Mouse (Mus musculus): Measurements from ENCODE around the gene Sfta2. TPM values are rescaled to one million over a fixed set of nuclear protein-coding genes. Genes with fewer than 3 reads are reported as not detected.

Sfta2 gene
- total and polyA plus RNA-seq, 3 experiments = not detected

DNA sequence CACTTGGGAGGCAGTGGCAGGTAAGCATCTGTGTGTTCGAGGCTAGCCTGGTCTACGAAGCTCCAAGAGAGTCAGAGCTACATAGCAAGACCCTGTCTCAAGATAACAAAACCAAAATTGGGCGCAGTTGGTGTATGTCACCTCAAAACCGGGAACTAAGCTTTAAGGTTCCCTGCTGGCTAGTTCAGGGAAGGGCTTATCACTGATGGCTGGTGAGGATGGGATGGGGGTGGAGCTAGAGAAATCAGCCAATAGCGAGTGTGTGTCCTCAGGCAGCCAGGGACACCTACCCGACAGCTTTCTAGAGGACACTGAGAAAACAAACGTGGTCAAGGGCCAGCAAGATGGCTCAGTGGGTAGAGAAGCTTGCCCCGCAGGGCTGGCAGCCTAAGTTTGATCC lies 43.1 kb upstream of the Sfta2 start:
- DNase-seq (ENCODE audit: low read depth, low spot score) = peak; percentile 42

DNA sequence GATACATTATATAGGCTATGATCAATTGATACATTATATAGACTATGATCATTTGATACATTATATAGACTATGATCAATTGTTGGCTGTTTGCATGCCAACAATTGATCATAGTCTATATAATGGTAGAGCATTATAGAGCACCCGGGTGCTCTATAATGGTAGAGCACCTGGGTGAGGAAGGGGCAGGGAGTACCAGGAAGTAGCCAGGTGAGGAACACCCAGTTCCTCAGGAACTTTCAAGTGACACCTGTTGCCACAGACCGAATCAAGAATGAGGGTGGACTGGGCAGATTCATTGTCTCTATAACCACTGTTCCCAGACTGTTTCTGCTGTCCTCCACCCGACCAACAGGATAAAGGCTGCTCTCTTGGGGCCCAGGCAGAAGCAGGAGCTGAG lies 34.2 kb upstream of the Sfta2 start, which contains the start of gene 2300002M23Rik:
Gene 2300002M23Rik, plus strand, starts transcription at position 301 of the 400 bp plus-strand sequence.
- Histone ChIP-seq H3K4me1 (ENCODE audit: control insufficient read depth in 1 of 2, insufficient read depth in 2 of 2, low read length in 2 of 2) (no peaks in the 10 kb centered on the region), H3K9me3 (replicated peaks; ENCODE audit: insufficient read depth, low read length) (no peaks in the 10 kb centered on the region), H3K4me3 (ENCODE audit: control insufficient read depth in 1 of 2, insufficient read depth in 1 of 2, low read depth in 2 of 2, low read length in 2 of 2) (no peak within 1 kb of the TSS), H3K9ac (ENCODE audit: control insufficient read depth, low read depth, low read length, poor library complexity, severe bottlenecking) (no peak within 1 kb of the TSS), H3K27ac (ENCODE audit: control insufficient read depth, low read depth, low read length) (no peak within 1 kb of the TSS), H3K79me2 (ENCODE audit: control insufficient read depth, insufficient read depth, low read length, poor library complexity) (no peaks in the 10 kb centered on the region), H3K27me3 (ENCODE audit: control insufficient read depth in 1 of 2, insufficient read depth in 2 of 2, low read length in 2 of 2) (peaks cover 5 to 8% of the 10 kb centered on the region in 2 experiments), H3K36me3 (ENCODE audit: control insufficient read depth in 1 of 2, insufficient read depth in 2 of 2, low read length in 2 of 2) (no peaks in the 10 kb centered on the region)
- TF ChIP-seq NRF1 (IDR thresholded peaks at IDR 0.05; ENCODE audit: insufficient read depth, low read depth, low read length, poor library complexity, severe bottlenecking) = no peak
- TF ChIP-seq MAZ (IDR thresholded peaks at IDR 0.05; ENCODE audit: low read depth, low read length) = no peak
- TF ChIP-seq SMC3 (IDR thresholded peaks at IDR 0.05; ENCODE audit: low read depth, low read length) = no peak
- no peak for TF ChIP-seq ELF1 (IDR thresholded peaks at IDR 0.05; ENCODE audit: low read depth, low read length)
- DNase-seq (ENCODE audit: low read depth, low spot score) = no peak

More for the DNA sequence above, 43.1 kb upstream of the Sfta2 start:
- no peaks in the 10 kb centered on the region for H3K79me2 ChIP-seq (ENCODE audit: control insufficient read depth, insufficient read depth, low read length, poor library complexity)
- no peak overlapping the region for H3K9ac ChIP-seq (ENCODE audit: control insufficient read depth, low read depth, low read length, poor library complexity, severe bottlenecking)
- H3K9me3 ChIP-seq (replicated peaks; ENCODE audit: insufficient read depth, low read length) = no peaks in the 10 kb centered on the region
- no peaks in the 10 kb centered on the region; a peak in 2 of 4 replicates for H3K27me3 ChIP-seq (ENCODE audit: control insufficient read depth in 1 of 2, insufficient read depth in 2 of 2, low read length in 2 of 2)
- H3K27ac ChIP-seq (ENCODE audit: control insufficient read depth, low read depth, low read length) = no peak overlapping the region
- peaks cover 0 to 6% of the 10 kb centered on the region in 2 experiments; a peak in 1 of 4 replicates for H3K4me1 ChIP-seq (ENCODE audit: control insufficient read depth in 1 of 2, insufficient read depth in 2 of 2, low read length in 2 of 2)
- H3K36me3 ChIP-seq (ENCODE audit: control insufficient read depth in 1 of 2, insufficient read depth in 2 of 2, low read length in 2 of 2) = no peaks in the 10 kb centered on the region
- H3K4me3 ChIP-seq (ENCODE audit: control insufficient read depth in 1 of 2, insufficient read depth in 1 of 2, low read depth in 2 of 2, low read length in 2 of 2) = no peak overlapping the region
- TF ChIP-seq ZKSCAN1 (IDR thresholded peaks at IDR 0.05; ENCODE audit: low read depth, low read length) = no peak
- TF ChIP-seq UBTF (IDR thresholded peaks at IDR 0.05; ENCODE audit: borderline replicate concordance, insufficient read depth, low read depth, low read length) = no peak
- TF ChIP-seq EP300 (IDR thresholded peaks at IDR 0.05; ENCODE audit: low read depth in 1 of 2, low read length in 2 of 2) = no peak
- TF ChIP-seq POLR2A (IDR thresholded peaks at IDR 0.05; ENCODE audit: control insufficient read depth in 1 of 2, insufficient read depth in 1 of 2, low read depth in 1 of 2, low read length in 2 of 2, poor library complexity in 1 of 2) = no peak
- no peak for TF ChIP-seq TAL1 (IDR thresholded peaks at IDR 0.05; ENCODE audit: low read length)
- TF ChIP-seq HCFC1 (IDR thresholded peaks at IDR 0.05; ENCODE audit: low read depth, low read length) = no peak
- no peak for TF ChIP-seq MXI1 (IDR thresholded peaks at IDR 0.05; ENCODE audit: low read depth, low read length)

DNA sequence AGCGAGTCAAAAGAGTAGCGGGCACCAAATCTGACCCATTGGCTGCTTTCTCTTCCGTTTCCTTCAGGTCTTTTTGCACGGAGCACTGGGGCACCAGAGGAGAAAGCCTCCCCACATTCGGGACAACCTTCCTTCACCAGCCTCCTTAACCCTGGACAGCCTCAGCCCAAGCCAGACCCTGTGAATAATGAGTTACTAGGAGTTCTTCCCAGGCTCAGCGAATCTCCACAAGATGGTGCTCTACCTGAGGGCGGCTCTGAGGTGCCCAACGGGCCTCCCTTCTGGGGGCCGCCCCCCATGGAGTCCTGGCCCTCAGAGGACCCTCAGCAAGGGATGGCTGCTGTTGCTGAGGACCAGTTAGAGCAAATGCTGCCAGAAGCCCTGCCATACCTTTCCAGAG lies 33.6 kb upstream of the Sfta2 start:
- Histone ChIP-seq H3K79me2 (ENCODE audit: control insufficient read depth, insufficient read depth, low read length, poor library complexity) (no peaks in the 10 kb centered on the region), H3K9me3 (replicated peaks; ENCODE audit: insufficient read depth, low read length) (no peaks in the 10 kb centered on the region), H3K27ac (ENCODE audit: control insufficient read depth, low read depth, low read length) (no peak overlapping the region), H3K4me1 (ENCODE audit: control insufficient read depth in 1 of 2, insufficient read depth in 2 of 2, low read length in 2 of 2) (no peaks in the 10 kb centered on the region), H3K9ac (ENCODE audit: control insufficient read depth, low read depth, low read length, poor library complexity, severe bottlenecking) (no peak overlapping the region), H3K4me3 (ENCODE audit: control insufficient read depth in 1 of 2, insufficient read depth in 1 of 2, low read depth in 2 of 2, low read length in 2 of 2) (no peak overlapping the region), H3K27me3 (ENCODE audit: control insufficient read depth in 1 of 2, insufficient read depth in 2 of 2, low read length in 2 of 2) (peaks cover 5 to 8% of the 10 kb centered on the region in 2 experiments), H3K36me3 (ENCODE audit: control insufficient read depth in 1 of 2, insufficient read depth in 2 of 2, low read length in 2 of 2) (no peaks in the 10 kb centered on the region)
- TF ChIP-seq EP300 (IDR thresholded peaks at IDR 0.05; ENCODE audit: low read depth in 1 of 2, low read length in 2 of 2) (no peak), ZMIZ1 (IDR thresholded peaks at IDR 0.05; ENCODE audit: low read depth, low read length) (no peak), POLR2AphosphoS2 (IDR thresholded peaks at IDR 0.05; ENCODE audit: low read length) (no peak), UBTF (IDR thresholded peaks at IDR 0.05; ENCODE audit: borderline replicate concordance, insufficient read depth, low read depth, low read length) (no peak), CHD1 (IDR thresholded peaks at IDR 0.05; ENCODE audit: low read depth, low read length) (no peak), TCF12 (IDR thresholded peaks at IDR 0.05; ENCODE audit: low read depth, low read length) (no peak), MEF2A (IDR thresholded peaks at IDR 0.05; ENCODE audit: extremely low read depth, insufficient replicate concordance, low read depth, low read length, poor library complexity, severe bottlenecking) (no peak), RCOR1 (IDR thresholded peaks at IDR 0.05; ENCODE audit: low read depth, low read length) (no peak), JUND (IDR thresholded peaks at IDR 0.05; ENCODE audit: low read depth, low read length) (no peak), MYC (IDR thresholded peaks at IDR 0.05; ENCODE audit: low read depth, low read length) (no peak), USF2 (IDR thresholded peaks at IDR 0.05; ENCODE audit: borderline replicate concordance in 1 of 2, insufficient read depth in 1 of 2, low read depth in 1 of 2, low read length in 2 of 2) (no peak), SMC3 (IDR thresholded peaks at IDR 0.05; ENCODE audit: low read depth, low read length) (no peak), GABPA (IDR thresholded peaks at IDR 0.05; ENCODE audit: low read depth, low read length) (no peak)
- no peak for DNase-seq (ENCODE audit: low read depth, low spot score)
